Comparison of ENCODE assay signal across 1 mouse cellular context in the genomic region with DNA sequence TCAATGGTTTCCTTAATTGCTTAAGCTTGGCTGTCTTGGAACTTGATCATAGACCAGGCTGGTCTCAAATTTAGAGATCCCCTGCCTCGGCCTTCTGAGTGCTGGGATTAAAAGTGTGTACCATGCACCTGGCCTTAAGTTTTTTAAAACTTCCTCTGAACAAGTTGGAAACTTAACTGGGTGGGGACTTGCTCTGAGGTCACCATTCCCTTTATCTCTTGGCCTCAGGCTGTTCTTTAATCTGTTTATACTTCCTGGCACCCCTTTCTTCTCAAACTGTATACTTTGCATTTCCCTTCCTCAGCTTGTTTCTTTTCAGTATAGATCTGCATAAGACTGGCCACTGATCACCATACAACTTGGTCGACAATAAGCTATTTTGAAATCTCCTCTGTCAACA.
TF ChIP-seq lines count a peak whose summit lies in the region.

No protein-coding gene starts in this region.

TF ChIP-seq in MEL, 35 proteins besides CTCF, POLR2A, EP300 and RAD21 (continued from another document):
- TF ChIP-seq KAT2A (conservative IDR thresholded peaks at IDR 0.05; ENCODE audit: low read depth, low read length) = no peak
- TF ChIP-seq BHLHE40 (IDR thresholded peaks at IDR 0.05; ENCODE audit: borderline replicate concordance, low read depth, low read length) = peak; percentile 50; the same call in 1 of the 2 replicates
- TF ChIP-seq E2F4 (IDR thresholded peaks at IDR 0.05; ENCODE audit: borderline replicate concordance, low read depth, low read length) = no peak; the same call in 1 of the 2 replicates
- TF ChIP-seq HCFC1 (IDR thresholded peaks at IDR 0.05; ENCODE audit: low read depth, low read length) = peak; percentile 63; the same call in 1 of the 2 replicates
- TF ChIP-seq GABPA (IDR thresholded peaks at IDR 0.05; ENCODE audit: low read depth, low read length) = no peak
- TF ChIP-seq ZNF384 (IDR thresholded peaks at IDR 0.05; ENCODE audit: low read depth, low read length) = peak; percentile 66; the same call in 1 of the 2 replicates
- peak; percentile 87 for TF ChIP-seq RCOR1 (IDR thresholded peaks at IDR 0.05; ENCODE audit: low read depth, low read length)
- TF ChIP-seq CHD1 (IDR thresholded peaks at IDR 0.05; ENCODE audit: low read depth, low read length) = no peak
- peak; percentile 28 for TF ChIP-seq NELFE (IDR thresholded peaks at IDR 0.05; ENCODE audit: low read depth, low read length)
- no peak for TF ChIP-seq USF1 (IDR thresholded peaks at IDR 0.05; ENCODE audit: low read depth, low read length)
- TF ChIP-seq UBTF (IDR thresholded peaks at IDR 0.05; ENCODE audit: borderline replicate concordance, insufficient read depth, low read depth, low read length) = no peak
- TF ChIP-seq TBP (IDR thresholded peaks at IDR 0.05; ENCODE audit: low read depth, low read length) = peak; percentile 41; the same call in 1 of the 2 replicates
- TF ChIP-seq TCF12 (IDR thresholded peaks at IDR 0.05; ENCODE audit: low read depth, low read length) = peak; percentile 98
- peak; percentile 69; the same call in 1 of the 2 replicates for TF ChIP-seq ZMIZ1 (IDR thresholded peaks at IDR 0.05; ENCODE audit: low read depth, low read length)
- TF ChIP-seq TAL1 (IDR thresholded peaks at IDR 0.05; ENCODE audit: low read length) = peak; percentile 98
- TF ChIP-seq USF2 (IDR thresholded peaks at IDR 0.05; ENCODE audit: borderline replicate concordance in 1 of 2, insufficient read depth in 1 of 2, low read depth in 1 of 2, low read length in 2 of 2) = no peak
- TF ChIP-seq MXI1 (IDR thresholded peaks at IDR 0.05; ENCODE audit: low read depth, low read length) = no peak
- TF ChIP-seq MYC (IDR thresholded peaks at IDR 0.05; ENCODE audit: low read depth, low read length) = peak; percentile 36; the same call in 1 of the 2 replicates
- TF ChIP-seq ZC3H11A (IDR thresholded peaks at IDR 0.05; ENCODE audit: low read depth, low read length) = no peak
- TF ChIP-seq POLR2AphosphoS5 (IDR thresholded peaks at IDR 0.05; ENCODE audit: borderline replicate concordance, low read depth, low read length) = no peak
- TF ChIP-seq CHD2 (IDR thresholded peaks at IDR 0.05; ENCODE audit: low read length) = 0 out of 2 replicates have a peak, but pooled peaks have one; percentile 16
- TF ChIP-seq MYB (IDR thresholded peaks at IDR 0.05; ENCODE audit: low read depth, low read length) = peak; percentile 88
- TF ChIP-seq SMC3 (IDR thresholded peaks at IDR 0.05; ENCODE audit: low read depth, low read length) = no peak
- peak; percentile 53 for TF ChIP-seq MAX (IDR thresholded peaks at IDR 0.05; ENCODE audit: low read length)
- no peak for TF ChIP-seq POLR2AphosphoS2 (IDR thresholded peaks at IDR 0.05; ENCODE audit: low read length)
- TF ChIP-seq MAZ (IDR thresholded peaks at IDR 0.05; ENCODE audit: low read depth, low read length) = peak; percentile 47; the same call in 1 of the 2 replicates
- TF ChIP-seq ZKSCAN1 (IDR thresholded peaks at IDR 0.05; ENCODE audit: low read depth, low read length) = no peak
- TF ChIP-seq ETS1 (IDR thresholded peaks at IDR 0.05; ENCODE audit: low read depth, low read length) = peak; percentile 95
- peak; percentile 99 for TF ChIP-seq GATA1 (IDR thresholded peaks at IDR 0.05; ENCODE audit: low read depth, low read length)
